Mouse (Mus musculus): ENCODE measurements around the gene Pdcd4. TPM values are rescaled to one million over a fixed set of nuclear protein-coding genes. Genes with fewer than 3 reads are reported as not detected.
A peak's percentile ranks its signal among the peaks of the same experiment; 100 is the strongest.
"Not testable (repeated sequence)": the region's sequence is repeated elsewhere in the genome, so short reads cannot be mapped to it uniquely, and the experiment has no call there.

Gene Pdcd4
- total RNA-seq, 2 experiments from 2014 or later: 16.4 to 16.5 TPM

GRCm38 (mm10) chr19:53944786-53945169 lies 52.7 kb downstream of the Pdcd4 start:
- DNase-seq (ENCODE audit: low spot score): no peak

- DNase-seq (ENCODE audit: low spot score): peak; percentile 32
Observed at GRCm38 (mm10) chr19:53945171-53946042, 53.4 kb downstream of the Pdcd4 start.

- no peak for DNase-seq (ENCODE audit: low spot score)
Observed at GRCm38 (mm10) chr19:53957513-53957912, 65.5 kb downstream of the Pdcd4 start.

- DNase-seq (ENCODE audit: low spot score): no peak
Observed at GRCm38 (mm10) chr19:53962511-53962910, 70.5 kb downstream of the Pdcd4 start.

- not testable (repeated sequence) for DNase-seq (ENCODE audit: low spot score)
Observed at GRCm38 (mm10) chr19:53964347-53964746, 72.3 kb downstream of the Pdcd4 start.

- no peak for DNase-seq (ENCODE audit: low spot score)
Observed at GRCm38 (mm10) chr19:53964910-53965633, 73.0 kb downstream of the Pdcd4 start.

GRCm38 (mm10) chr19:53969226-53969625 lies 77.2 kb downstream of the Pdcd4 start:
- no peak for DNase-seq (ENCODE audit: low spot score)

- no peak for DNase-seq (ENCODE audit: low spot score)
Observed at GRCm38 (mm10) chr19:53971938-53972337, 79.9 kb downstream of the Pdcd4 start.

GRCm38 (mm10) chr19:53973656-53974055 lies 81.6 kb downstream of the Pdcd4 start:
- DNase-seq (ENCODE audit: low spot score): no peak

Other genes starting within 250 kb of the Pdcd4 start
- 10 to 100 TPM; 75.3 to 75.4 TPM for gene Rbm20, start 214.9 kb upstream of the Pdcd4 start, total RNA-seq (2021)
- gene Shoc2, start 52.1 kb downstream of the Pdcd4 start, total RNA-seq (2021): 10 to 100 TPM; 21.9 to 26.0 TPM
- gene Bbip1, start 52.4 kb downstream of the Pdcd4 start, total RNA-seq (2021): 10 to 100 TPM; 39.2 to 40.7 TPM
- gene Adra2a, start 151.9 kb downstream of the Pdcd4 start, total RNA-seq (2021): under 1 TPM; 0.26 to 0.43 TPM

Measured in gastrocnemius, adult 18-20 months (tissue).